Mouse (Mus musculus) kidney, adult 2 months (tissue): Measurements from ENCODE around the gene Atf5.

Experiments used
- CTCF ChIP-seq: fragments of 200-500 bp; conservative IDR thresholded peaks from 2 replicates; pipeline ENCODE4 v1.5.1; 2011; ENCODE audit warnings: low read depth, mild to moderate bottlenecking, control low read depth, low read length, moderate library complexity, mixed read lengths; ENCODE audit not compliant: insufficient read depth, insufficient read length
- POLR2A ChIP-seq: fragments of 200-500 bp; IDR thresholded peaks from one replicate; pipeline ENCODE4 v1.6.1; 2011; ENCODE audit warnings: low read depth, low read length, control low read depth

GRCm38 (mm10) chr7:44818164-44818563 is 1.7 kb upstream of the Atf5 start:
- TF ChIP-seq CTCF (peak; percentile 28; the same call in 1 of the 2 replicates), POLR2A (no peak)
